Mouse (Mus musculus) neutrophil, adult 5-6 weeks (primary cell): Measurements from ENCODE around the gene Rab34. TPM values are rescaled to one million over a fixed set of nuclear protein-coding genes. Genes with fewer than 3 reads are reported as not detected.

ENCODE experiments used
- ATAC-seq: fragments of 151-379, 151-347 bp; 2 replicates; pipeline ENCODE4 v1.8.0; 2017; ENCODE audit warnings: mild to moderate bottlenecking, moderate TSS enrichment; ENCODE audit not compliant: insufficient number of reproducible peaks, poor library complexity, low FRiP score, severe bottlenecking; ENCODE audit errors: extremely low read depth
- total RNA-seq: library from RNA; stranded (forward); fragments of 200-1000 nt; gene quantifications from 2 replicates; pipeline ENCODE4 v1.2.3, GENCODE M21; 2017

The Rab34 gene
- not detected in 2 replicates for total RNA-seq

GRCm38 (mm10) chr11:78188331-78189233 is at the start of gene Rab34:
TSS of gene Rab34 (plus strand) at chr11:78188430.
- no peak for ATAC-seq

GRCm38 (mm10) chr11:78140665-78141064 is 47.6 kb upstream of the Rab34 start:
- no peak for ATAC-seq

- no peak for ATAC-seq
These were observed 44.7 kb upstream of the Rab34 start for GRCm38 (mm10) chr11:78143520-78143919.

- no peak for ATAC-seq
These were observed 42.1 kb upstream of the Rab34 start for GRCm38 (mm10) chr11:78146168-78146567.

GRCm38 (mm10) chr11:78146707-78147543 is 41.3 kb upstream of the Rab34 start:
- no peak for ATAC-seq

- peak; percentile 25; the same call in 1 of the 2 replicates for ATAC-seq
These were observed 37.1 kb upstream of the Rab34 start for GRCm38 (mm10) chr11:78151161-78151560.

- no peak for ATAC-seq
These were observed 35.7 kb upstream of the Rab34 start for GRCm38 (mm10) chr11:78152299-78153231.

- ATAC-seq = no peak
These were observed 34.5 kb upstream of the Rab34 start for GRCm38 (mm10) chr11:78153778-78154177.

GRCm38 (mm10) chr11:78155674-78156073 is 32.6 kb upstream of the Rab34 start:
- ATAC-seq = no peak

- ATAC-seq = no peak
These were observed 32.0 kb upstream of the Rab34 start for GRCm38 (mm10) chr11:78156156-78156699.

- ATAC-seq = peak; percentile 91
These were observed 29.1 kb upstream of the Rab34 start for GRCm38 (mm10) chr11:78159096-78159495.

GRCm38 (mm10) chr11:78159557-78159956 is 28.7 kb upstream of the Rab34 start:
- no peak for ATAC-seq

- ATAC-seq = no peak
These were observed 28.1 kb upstream of the Rab34 start for GRCm38 (mm10) chr11:78160171-78160570.

GRCm38 (mm10) chr11:78160675-78161074 is 27.6 kb upstream of the Rab34 start:
- ATAC-seq = no peak

- ATAC-seq = no peak
These were observed 27.1 kb upstream of the Rab34 start for GRCm38 (mm10) chr11:78161169-78161568.

GRCm38 (mm10) chr11:78161968-78162367 is 26.3 kb upstream of the Rab34 start:
- ATAC-seq = no peak

- ATAC-seq = no peak
These were observed 25.7 kb upstream of the Rab34 start for GRCm38 (mm10) chr11:78162504-78162903.

- no peak for ATAC-seq
These were observed 25.2 kb upstream of the Rab34 start for GRCm38 (mm10) chr11:78163045-78163444.
